Mouse (Mus musculus) limb, embryonic 13.5 days (tissue): ENCODE data around the gene Rspo1. TPM values are rescaled to one million over a fixed set of nuclear protein-coding genes. Genes with fewer than 3 reads are reported as not detected.
A peak's percentile ranks its signal among the peaks of the same experiment; 100 is the strongest.

Source experiments
- ATAC-seq: fragments of 200-750 bp; cut with Nextera tagmentation; 2 replicates; pipeline ENCODE4 v1.8.0; 2017; ENCODE audit warnings: low read depth, moderate number of reproducible peaks, moderate TSS enrichment; ENCODE audit not compliant: low FRiP score
- H3K27ac ChIP-seq: fragments of 300-500 bp; sonication (generic); 2 replicates; pipeline ENCODE4 v1.5.1; 2015; ENCODE audit warnings: inconsistent platforms, mild to moderate bottlenecking, moderate library complexity
- H3K27me3 ChIP-seq: fragments of 300-500 bp; sonication (generic); 2 replicates; pipeline ENCODE4 v1.6.1; 2015; ENCODE audit warnings: mild to moderate bottlenecking, inconsistent platforms
- H3K36me3 ChIP-seq: fragments of 300-500 bp; sonication (generic); 2 replicates; pipeline ENCODE4 v1.6.1; 2015; ENCODE audit warnings: inconsistent platforms, mild to moderate bottlenecking, moderate library complexity
- H3K4me1 ChIP-seq: fragments of 300-500 bp; sonication (generic); 2 replicates; pipeline ENCODE4 v1.6.1; 2015; ENCODE audit warnings: inconsistent platforms
- H3K4me2 ChIP-seq: fragments of 300-500 bp; sonication (generic); replicated peaks from 2 replicates; pipeline ENCODE4 v1.6.1; 2015; ENCODE audit warnings: inconsistent platforms, mild to moderate bottlenecking, moderate library complexity
- H3K4me3 ChIP-seq: fragments of 300-500 bp; sonication (generic); 2 replicates; pipeline ENCODE4 v1.5.1; 2015; ENCODE audit warnings: moderate library complexity, mild to moderate bottlenecking, inconsistent platforms
- H3K9ac ChIP-seq: fragments of 300-500 bp; sonication (generic); 2 replicates; pipeline ENCODE4 v1.6.1; 2015; ENCODE audit warnings: mild to moderate bottlenecking, inconsistent platforms
- H3K9me3 ChIP-seq: fragments of 300-500 bp; sonication (generic); 2 replicates; pipeline ENCODE4 v1.6.1; 2016; ENCODE audit warnings: inconsistent platforms
- WGBS: fragments of 180-500 bp; shearing (Covaris S2); methylation state at CpG from one replicate; pipeline ENCODE4 v1.1.7; 2015; 5-methylcytosine and 5-hydroxymethylcytosine counted together
- polyA plus RNA-seq: library from polyadenylated mRNA; unstranded; fragments of >200 nt; fragmentation: Nextera tagmentation; extraction: Ambion mirVana; gene quantifications from 2 replicates; pipeline ENCODE4 v1.2.1, GENCODE M21; 2015

Rspo1 gene
- polyA plus RNA-seq, 1 experiment from 2014 or later: 2.5 TPM

- WGBS: 35% methylated on average over 11 of the region's 11 CpGs
- no peak overlapping the region for H3K9ac ChIP-seq
- ATAC-seq: no peak
- 0 out of 2 replicates have a peak, but pooled peaks cover 5% of the 10 kb centered on the region for H3K4me1 ChIP-seq
- H3K27ac ChIP-seq: no peak overlapping the region
- no peaks in the 10 kb centered on the region for H3K36me3 ChIP-seq
- H3K27me3 ChIP-seq: peaks cover 79% of the 10 kb centered on the region
- no peaks in the 10 kb centered on the region for H3K9me3 ChIP-seq
- H3K4me2 ChIP-seq: no peak overlapping the region
- no peak overlapping the region for H3K4me3 ChIP-seq
Measured at GRCm38 (mm10) chr4:124959062-124959461, 27.2 kb upstream of the Rspo1 start.

- H3K4me3 ChIP-seq: no peak overlapping the region
- H3K27me3 ChIP-seq: peaks cover 80% of the 10 kb centered on the region
- no peaks in the 10 kb centered on the region for H3K9me3 ChIP-seq
- no peak overlapping the region for H3K4me2 ChIP-seq
- H3K9ac ChIP-seq: no peak overlapping the region
- no peak overlapping the region for H3K27ac ChIP-seq
- no peaks in the 10 kb centered on the region for H3K36me3 ChIP-seq
- ATAC-seq: no peak
- 84% methylated on average over 11 of the region's 11 CpGs for WGBS
- 0 out of 2 replicates have a peak, but pooled peaks cover 7% of the 10 kb centered on the region for H3K4me1 ChIP-seq
Measured at GRCm38 (mm10) chr4:124960940-124961339, 25.3 kb upstream of the Rspo1 start.

- H3K4me1 ChIP-seq: 0 out of 2 replicates have a peak, but pooled peaks cover 7% of the 10 kb centered on the region
- H3K9ac ChIP-seq: no peak overlapping the region
- peaks cover 78% of the 10 kb centered on the region for H3K27me3 ChIP-seq
- no peaks in the 10 kb centered on the region for H3K36me3 ChIP-seq
- H3K9me3 ChIP-seq: no peaks in the 10 kb centered on the region
- ATAC-seq: no peak
- H3K27ac ChIP-seq: no peak overlapping the region
- WGBS: 23% methylated on average over 11 of the region's 11 CpGs
- no peak overlapping the region for H3K4me2 ChIP-seq
- H3K4me3 ChIP-seq: no peak overlapping the region
Measured at GRCm38 (mm10) chr4:124962576-124962975, 23.7 kb upstream of the Rspo1 start.

DNA sequence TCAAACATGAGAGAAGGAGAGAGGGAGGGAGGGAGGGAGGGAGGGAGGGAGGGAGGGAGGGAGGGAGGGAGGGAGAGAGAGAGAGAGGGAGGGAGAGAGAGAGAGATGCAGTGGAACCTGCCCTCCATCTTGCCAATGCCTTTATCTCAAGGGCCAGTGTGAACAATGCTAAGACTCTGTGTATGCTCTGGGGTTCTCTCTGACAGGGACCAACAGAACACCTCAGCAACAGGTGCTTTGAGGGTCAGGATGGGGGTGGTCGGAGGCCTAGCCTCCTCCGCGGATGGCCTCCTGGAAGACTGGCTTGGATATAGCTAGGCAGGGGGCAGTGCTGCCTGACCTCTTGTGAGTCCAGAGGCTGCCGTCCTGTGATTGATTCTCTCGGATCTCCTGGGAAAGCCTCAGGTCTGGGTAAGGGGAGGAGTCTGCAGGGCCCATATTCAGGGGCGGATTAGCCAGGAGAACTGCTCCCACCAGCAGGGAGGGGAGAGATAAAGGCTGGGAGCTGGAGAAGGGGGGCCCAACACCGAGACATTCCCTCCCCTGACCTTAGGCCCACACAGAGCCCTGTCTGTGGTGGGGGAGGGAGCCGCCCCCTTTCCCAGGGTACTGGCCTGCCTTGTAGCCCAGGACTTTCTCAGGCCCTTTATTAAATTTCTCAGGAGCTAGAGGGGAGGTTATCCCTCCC is 21.2 kb upstream of the Rspo1 start:
- Histone ChIP-seq H3K9ac (no peak overlapping the region), H3K27ac (no peak overlapping the region), H3K36me3 (no peaks in the 10 kb centered on the region), H3K4me2 (no peak overlapping the region), H3K4me1 (peaks cover 23% of the 10 kb centered on the region), H3K27me3 (peaks cover 86% of the 10 kb centered on the region), H3K4me3 (no peak overlapping the region), H3K9me3 (no peaks in the 10 kb centered on the region)
- ATAC-seq: no peak
- 17% methylated on average over 8 of the region's 8 CpGs for WGBS

- H3K9ac ChIP-seq: no peak overlapping the region
- H3K9me3 ChIP-seq: no peaks in the 10 kb centered on the region
- no peak overlapping the region for H3K4me3 ChIP-seq
- peaks cover 88% of the 10 kb centered on the region for H3K27me3 ChIP-seq
- H3K4me1 ChIP-seq: peaks cover 47% of the 10 kb centered on the region
- peak overlapping the region; percentile 27 for H3K4me2 ChIP-seq
- WGBS: 15% methylated on average over 6 of the region's 6 CpGs
- H3K36me3 ChIP-seq: no peaks in the 10 kb centered on the region
- H3K27ac ChIP-seq: no peak overlapping the region
- ATAC-seq: no peak
Measured at GRCm38 (mm10) chr4:124968711-124969110, 17.5 kb upstream of the Rspo1 start.

DNA sequence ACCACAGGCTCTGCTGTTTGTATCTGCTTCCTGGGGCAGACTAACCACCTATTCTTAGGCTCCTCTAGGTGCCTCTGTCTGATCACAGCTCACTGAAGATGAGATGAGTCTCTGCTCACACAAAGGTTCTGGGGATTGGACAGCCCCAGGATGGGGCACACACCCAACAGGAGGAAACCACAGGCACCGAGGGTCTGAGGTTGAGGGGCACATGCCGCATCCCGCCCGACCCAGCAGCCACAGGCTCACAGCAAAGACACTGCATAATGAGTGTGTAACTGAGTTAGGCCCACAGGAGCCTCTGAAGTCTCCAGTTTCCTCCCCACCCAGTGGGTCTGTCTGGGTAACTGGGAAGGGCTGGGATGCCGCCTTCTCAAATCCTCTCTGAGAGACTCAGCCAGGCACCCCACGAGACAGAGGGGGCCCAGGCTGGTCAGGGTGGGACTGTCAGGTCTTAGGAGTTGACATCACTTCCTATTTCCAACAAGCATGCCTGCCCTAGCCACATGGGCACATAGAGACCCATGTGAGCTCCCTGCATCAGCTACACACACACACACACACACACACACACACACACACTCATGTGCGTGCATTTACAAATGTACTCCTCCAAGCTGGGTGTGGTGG is 16.9 kb upstream of the Rspo1 start:
- no peak for ATAC-seq
- Histone ChIP-seq H3K27me3 (peaks cover 89% of the 10 kb centered on the region), H3K27ac (no peak overlapping the region), H3K9me3 (no peaks in the 10 kb centered on the region), H3K9ac (no peak overlapping the region), H3K4me1 (peaks cover 47% of the 10 kb centered on the region), H3K4me2 (peak overlapping the region; percentile 27; the same call in 1 of the 2 replicates), H3K4me3 (no peak overlapping the region), H3K36me3 (no peaks in the 10 kb centered on the region)
- WGBS: 53% methylated on average over 7 of the region's 7 CpGs

DNA sequence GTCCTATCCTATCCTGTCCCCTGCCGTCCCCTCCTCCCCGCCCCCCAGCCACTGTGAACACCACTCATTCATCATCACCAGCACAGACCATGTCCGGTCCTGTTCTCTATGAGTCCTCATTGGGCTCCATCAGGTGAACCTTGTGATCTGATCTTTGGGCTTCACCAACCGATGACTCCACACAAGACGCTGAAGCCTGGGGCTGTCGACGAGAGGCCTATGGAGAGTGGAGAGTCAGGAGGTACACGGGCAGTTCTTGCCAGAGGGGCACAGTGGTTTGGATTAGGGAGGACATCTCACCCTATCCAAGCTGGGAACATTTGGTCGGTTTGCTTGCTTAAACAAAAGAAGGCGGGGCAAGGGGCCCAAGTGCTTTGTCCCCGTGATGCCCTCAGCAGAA is 16.0 kb upstream of the Rspo1 start:
- Histone ChIP-seq H3K9me3 (no peaks in the 10 kb centered on the region), H3K36me3 (no peaks in the 10 kb centered on the region), H3K4me2 (no peak overlapping the region), H3K4me3 (no peak overlapping the region), H3K4me1 (peaks cover 47% of the 10 kb centered on the region), H3K9ac (no peak overlapping the region), H3K27ac (no peak overlapping the region), H3K27me3 (peaks cover 90% of the 10 kb centered on the region)
- 68% methylated on average over 11 of the region's 11 CpGs for WGBS
- no peak for ATAC-seq

- 25% methylated on average over 5 of the region's 5 CpGs for WGBS
- H3K4me3 ChIP-seq: no peak overlapping the region
- no peak overlapping the region for H3K4me2 ChIP-seq
- no peaks in the 10 kb centered on the region for H3K36me3 ChIP-seq
- H3K4me1 ChIP-seq: peaks cover 45% of the 10 kb centered on the region
- H3K9ac ChIP-seq: no peak overlapping the region
- no peaks in the 10 kb centered on the region for H3K9me3 ChIP-seq
- H3K27me3 ChIP-seq: peaks cover 90% of the 10 kb centered on the region
- no peak for ATAC-seq
- H3K27ac ChIP-seq: no peak overlapping the region
Measured at GRCm38 (mm10) chr4:124970677-124971076, 15.6 kb upstream of the Rspo1 start.

- H3K9me3 ChIP-seq: no peaks in the 10 kb centered on the region
- no peak overlapping the region for H3K4me3 ChIP-seq
- H3K4me2 ChIP-seq: no peak overlapping the region
- H3K27ac ChIP-seq: no peak overlapping the region
- no peak for ATAC-seq
- H3K4me1 ChIP-seq: peaks cover 45% of the 10 kb centered on the region
- no peaks in the 10 kb centered on the region for H3K36me3 ChIP-seq
- 36% methylated on average over 8 of the region's 8 CpGs for WGBS
- H3K9ac ChIP-seq: no peak overlapping the region
- peaks cover 88% of the 10 kb centered on the region for H3K27me3 ChIP-seq
Measured at GRCm38 (mm10) chr4:124971094-124971493, 15.1 kb upstream of the Rspo1 start.

- Histone ChIP-seq H3K27me3 (peaks cover 84% of the 10 kb centered on the region), H3K9ac (no peak overlapping the region), H3K4me3 (no peak overlapping the region), H3K27ac (no peak overlapping the region), H3K9me3 (no peaks in the 10 kb centered on the region), H3K4me2 (no peak overlapping the region), H3K4me1 (peaks cover 45% of the 10 kb centered on the region), H3K36me3 (no peaks in the 10 kb centered on the region)
- 13% methylated on average over 9 of the region's 9 CpGs for WGBS
- ATAC-seq: no peak
Measured at GRCm38 (mm10) chr4:124972316-124972715, 13.9 kb upstream of the Rspo1 start.

DNA sequence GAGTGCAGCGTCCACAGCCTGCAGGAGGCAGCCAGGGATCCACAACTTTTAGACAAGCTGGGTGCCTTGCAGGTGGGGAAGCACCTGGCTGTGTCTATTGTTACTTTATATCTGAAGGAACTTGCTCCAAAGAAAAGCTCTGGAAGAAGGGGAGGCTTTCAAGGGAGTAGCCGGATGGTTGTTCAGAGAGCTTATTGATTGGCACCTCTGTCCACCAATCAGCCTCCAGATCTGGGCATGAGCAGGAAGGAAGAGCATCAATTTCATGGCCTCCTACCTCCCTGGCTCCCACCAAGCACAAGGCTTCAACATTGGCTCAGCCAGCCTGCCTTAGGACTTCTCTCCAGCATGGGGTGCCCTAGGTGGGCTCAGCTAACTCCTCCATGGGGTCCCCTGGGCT is 12.9 kb upstream of the Rspo1 start:
- Histone ChIP-seq H3K9ac (no peak overlapping the region), H3K27ac (no peak overlapping the region), H3K36me3 (no peaks in the 10 kb centered on the region), H3K4me2 (no peak overlapping the region), H3K4me1 (peaks cover 42% of the 10 kb centered on the region), H3K27me3 (peaks cover 84% of the 10 kb centered on the region), H3K9me3 (no peaks in the 10 kb centered on the region), H3K4me3 (no peak overlapping the region)
- 79% methylated on average over 2 of the region's 2 CpGs for WGBS
- no peak for ATAC-seq

- Histone ChIP-seq H3K4me2 (no peak overlapping the region), H3K9me3 (no peaks in the 10 kb centered on the region), H3K9ac (no peak overlapping the region), H3K27me3 (peaks cover 86% of the 10 kb centered on the region), H3K4me1 (peaks cover under 1% of the 10 kb centered on the region; the same call in 1 of the 2 replicates), H3K4me3 (no peak overlapping the region), H3K36me3 (no peaks in the 10 kb centered on the region), H3K27ac (no peak overlapping the region)
- no peak for ATAC-seq
- 30% methylated on average over 5 of the region's 5 CpGs for WGBS
Measured at GRCm38 (mm10) chr4:124978201-124978600, 8.0 kb upstream of the Rspo1 start.
